Mouse (Mus musculus) heart, postnatal 0 days (tissue): ENCODE results near the gene Taar4. TPM values are rescaled to one million over a fixed set of nuclear protein-coding genes. Genes with fewer than 3 reads are reported as not detected.

Source experiments
- ATAC-seq: fragments of 200-750 bp; cut with Nextera tagmentation; 2 replicates; pipeline ENCODE4 v1.8.0; 2017; ENCODE audit warnings: low read depth, moderate number of reproducible peaks, moderate library complexity; ENCODE audit not compliant: insufficient read depth
- DNase-seq: peaks from one replicate; pipeline ENCODE4 v3.0.0-alpha.2; 2016; ENCODE audit warnings: low spot score
- H3K27ac ChIP-seq: fragments of 300-500 bp; sonication (generic); 2 replicates; pipeline ENCODE4 v1.5.1; 2014; ENCODE audit warnings: low read depth, mild to moderate bottlenecking
- H3K27me3 ChIP-seq: fragments of 300-500 bp; sonication (generic); 2 replicates; pipeline ENCODE4 v1.6.1; 2014; ENCODE audit warnings: low read length, mixed read lengths; ENCODE audit not compliant: control insufficient read depth, insufficient read depth
- H3K36me3 ChIP-seq: fragments of 300-500 bp; sonication (generic); replicated peaks from 2 replicates; pipeline ENCODE4 v1.6.1; 2014; ENCODE audit warnings: low read length, mixed read lengths; ENCODE audit not compliant: control insufficient read depth, insufficient read depth
- H3K4me1 ChIP-seq: fragments of 300-500 bp; sonication (generic); 2 replicates; pipeline ENCODE4 v1.6.1; 2014; ENCODE audit warnings: antibody characterized with exemption; ENCODE audit not compliant: control insufficient read depth, insufficient read depth
- H3K4me2 ChIP-seq: fragments of 300-500 bp; sonication (generic); 2 replicates; pipeline ENCODE4 v1.6.1; 2014; ENCODE audit warnings: low read depth, mild to moderate bottlenecking, low read length, moderate library complexity
- H3K4me3 ChIP-seq: fragments of 300-500 bp; sonication (generic); 2 replicates; pipeline ENCODE4 v1.5.1; 2014; ENCODE audit warnings: low read depth, low read length
- H3K9ac ChIP-seq: fragments of 300-500 bp; sonication (generic); replicated peaks from 2 replicates; pipeline ENCODE4 v1.6.1; 2014; ENCODE audit warnings: low read depth, low read length, mixed read lengths
- H3K9me3 ChIP-seq: fragments of 300-500 bp; sonication (generic); replicated peaks from 2 replicates; pipeline ENCODE4 v1.6.1; 2016; ENCODE audit warnings: low read length; ENCODE audit not compliant: control insufficient read depth
- CTCF ChIP-seq: IDR thresholded peaks from 2 replicates; pipeline ENCODE4 v1.5.1; 2016; ENCODE audit warnings: antibody characterized with exemption, control low read depth, low read depth
- EP300 ChIP-seq: IDR thresholded peaks from 2 replicates; pipeline ENCODE4 v1.6.1; 2016; ENCODE audit warnings: antibody characterized with exemption, low read depth
- WGBS: fragments of 180-500 bp; shearing (Covaris S2); extraction: QIAGEN DNeasy Blood & Tissue Kit; methylation state at CpG from one replicate; pipeline ENCODE4 v1.1.7; 2014; 5-methylcytosine and 5-hydroxymethylcytosine counted together
- polyA plus RNA-seq: library from polyadenylated mRNA; unstranded; fragments of >200 nt; fragmentation: Nextera tagmentation; extraction: Ambion mirVana; gene quantifications from 2 replicates; pipeline ENCODE4 v1.2.1, GENCODE M21; 2015
- total RNA-seq: library from RNA; depleted of rRNA; stranded (reverse); fragments of >200 nt; gene quantifications from 2 replicates; pipeline ENCODE4 v1.2.3, GENCODE M21; 2014; ENCODE audit warnings: low replicate concordance

Gene Taar4
- total and polyA plus RNA-seq, 2 experiments from 2014 or later = not detected

DNA sequence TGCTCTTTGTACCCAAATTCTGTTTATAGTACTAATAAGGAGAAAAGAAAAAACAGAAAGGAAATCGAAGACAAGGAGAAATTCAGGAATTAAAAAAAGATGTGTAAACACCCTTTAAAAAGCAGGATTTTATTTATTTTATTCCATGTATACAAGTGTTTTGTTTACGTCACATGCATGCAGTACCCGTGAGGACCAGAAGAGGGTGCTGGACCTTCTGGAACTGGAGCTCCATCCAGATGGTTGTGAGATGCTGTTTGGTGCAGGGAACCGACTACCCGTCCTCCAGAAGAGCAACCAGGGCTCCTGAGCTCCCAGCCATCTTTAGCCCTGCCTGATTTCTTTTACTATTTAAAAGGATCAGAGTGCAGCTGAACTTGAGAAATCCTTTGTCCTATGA lies 17.8 kb upstream of the Taar4 start:
- TF ChIP-seq CTCF (no peak), EP300 (no peak)
- H3K4me3 ChIP-seq = no peak overlapping the region
- H3K27me3 ChIP-seq = no peaks in the 10 kb centered on the region
- no peak overlapping the region for H3K27ac ChIP-seq
- H3K9ac ChIP-seq = no peak overlapping the region
- no peaks in the 10 kb centered on the region for H3K36me3 ChIP-seq
- no peaks in the 10 kb centered on the region for H3K4me1 ChIP-seq
- no peaks in the 10 kb centered on the region for H3K9me3 ChIP-seq
- 72% methylated on average over 5 of the region's 5 CpGs for WGBS
- DNase-seq = no peak
- no peak overlapping the region for H3K4me2 ChIP-seq
- no peak for ATAC-seq

DNA sequence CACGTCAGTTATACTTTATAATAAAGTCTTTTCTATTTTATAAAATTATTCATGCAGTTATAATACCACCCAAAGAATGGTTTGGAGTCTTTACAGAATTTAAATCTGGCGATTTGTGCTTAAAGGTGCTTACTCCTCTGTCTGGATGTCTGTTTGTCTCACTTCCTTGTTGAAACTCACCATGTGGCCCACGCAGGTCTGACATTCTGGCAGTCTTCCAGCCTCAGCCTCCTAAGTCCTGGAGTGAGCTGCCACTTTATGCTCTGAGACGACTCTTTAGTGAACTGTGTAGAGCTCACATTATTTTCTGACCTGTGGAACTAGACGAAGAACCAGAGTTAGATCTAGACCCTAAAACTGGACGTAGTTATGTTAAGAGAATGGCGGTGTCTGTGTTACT lies 12.3 kb upstream of the Taar4 start:
- ATAC-seq (no peak), DNase-seq (no peak)
- Histone ChIP-seq H3K4me3 (no peak overlapping the region), H3K4me1 (no peaks in the 10 kb centered on the region), H3K36me3 (no peaks in the 10 kb centered on the region), H3K27ac (no peak overlapping the region), H3K9ac (no peak overlapping the region), H3K27me3 (no peaks in the 10 kb centered on the region), H3K4me2 (no peak overlapping the region), H3K9me3 (no peaks in the 10 kb centered on the region)
- WGBS = 36% methylated on average over 7 of the region's 7 CpGs
- TF ChIP-seq CTCF (no peak), EP300 (no peak)

DNA sequence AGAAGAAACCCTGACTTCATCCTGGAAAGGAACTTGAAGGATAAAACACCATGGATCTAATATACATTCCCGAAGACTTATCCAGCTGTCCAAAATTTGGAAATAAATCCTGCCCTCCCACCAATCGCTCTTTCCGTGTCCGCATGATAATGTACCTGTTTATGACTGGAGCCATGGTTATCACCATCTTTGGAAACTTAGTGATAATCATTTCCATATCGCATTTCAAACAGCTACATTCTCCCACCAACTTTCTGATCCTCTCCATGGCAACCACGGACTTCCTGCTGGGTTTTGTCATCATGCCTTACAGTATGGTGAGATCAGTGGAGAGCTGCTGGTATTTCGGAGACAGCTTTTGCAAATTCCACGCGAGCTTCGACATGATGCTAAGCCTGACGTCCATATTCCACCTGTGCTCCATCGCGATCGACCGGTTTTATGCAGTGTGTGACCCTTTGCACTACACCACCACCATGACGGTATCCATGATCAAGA lies 10.7 kb upstream of the Taar4 start, which contains the start of gene Taar3:
Gene Taar3 (plus strand): TSS at position 51 of the 498 bp plus-strand sequence.
- WGBS = 87% methylated on average over 16 of the region's 16 CpGs
- H3K4me2 ChIP-seq = no peak within 1 kb of the TSS
- no peak within 1 kb of the TSS for H3K9ac ChIP-seq
- no peak for TF ChIP-seq CTCF
- no peak for TF ChIP-seq EP300
- H3K27ac ChIP-seq = no peak within 1 kb of the TSS
- no peaks in the 10 kb centered on the region for H3K4me1 ChIP-seq
- DNase-seq (no peak), ATAC-seq (no peak)
- H3K4me3 ChIP-seq = no peak within 1 kb of the TSS
- no peaks in the 10 kb centered on the region for H3K36me3 ChIP-seq
- H3K9me3 ChIP-seq = no peaks in the 10 kb centered on the region
- H3K27me3 ChIP-seq = no peaks in the 10 kb centered on the region

GRCm38 (mm10) chr10:23951714-23952113 lies 8.6 kb upstream of the Taar4 start:
- no peak overlapping the region for H3K27ac ChIP-seq
- H3K36me3 ChIP-seq = no peaks in the 10 kb centered on the region
- no peaks in the 10 kb centered on the region for H3K9me3 ChIP-seq
- no peaks in the 10 kb centered on the region for H3K27me3 ChIP-seq
- H3K4me2 ChIP-seq = no peak overlapping the region
- ATAC-seq (no peak), DNase-seq (no peak)
- TF ChIP-seq CTCF (no peak), EP300 (no peak)
- H3K9ac ChIP-seq = no peak overlapping the region
- H3K4me1 ChIP-seq = no peaks in the 10 kb centered on the region
- H3K4me3 ChIP-seq = no peak overlapping the region
- 71% methylated on average over 6 of the region's 6 CpGs for WGBS

GRCm38 (mm10) chr10:23959071-23959470 lies 1.2 kb upstream of the Taar4 start:
- Histone ChIP-seq H3K4me2 (no peak overlapping the region), H3K36me3 (no peaks in the 10 kb centered on the region), H3K9me3 (no peaks in the 10 kb centered on the region), H3K9ac (no peak overlapping the region), H3K4me1 (no peaks in the 10 kb centered on the region), H3K27me3 (no peaks in the 10 kb centered on the region), H3K27ac (no peak overlapping the region), H3K4me3 (no peak overlapping the region)
- TF ChIP-seq EP300 (no peak), CTCF (no peak)
- no peak for ATAC-seq
- WGBS = 52% methylated on average over 3 of the region's 3 CpGs
- no peak for DNase-seq

- DNase-seq = peak; percentile 39
- TF ChIP-seq EP300 (no peak), CTCF (no peak)
- Histone ChIP-seq H3K4me2 (no peak overlapping the region), H3K4me3 (no peak overlapping the region), H3K9ac (no peak overlapping the region), H3K9me3 (0 out of 2 replicates have a peak, but pooled peaks cover 3% of the 10 kb centered on the region), H3K4me1 (no peaks in the 10 kb centered on the region), H3K27me3 (no peaks in the 10 kb centered on the region), H3K27ac (no peak overlapping the region), H3K36me3 (no peaks in the 10 kb centered on the region)
- ATAC-seq = no peak
- 43% methylated on average over 3 of the region's 3 CpGs for WGBS
These were observed 3.1 kb downstream of the Taar4 start for GRCm38 (mm10) chr10:23963444-23963843.
